Mouse (Mus musculus) thymus, adult 2 months (tissue): ENCODE measurements at regions not wholly inside any gene's neighbourhood (a gene's known extent, or its start where the extent isn't known, plus 50 kb on each side); places are given as distances from the start of the nearest gene placed in this dataset.

Experiments
- CTCF ChIP-seq: fragments of 200-500 bp; IDR thresholded peaks from 2 replicates; pipeline ENCODE4 v1.5.1; 2012; ENCODE audit warnings: mild to moderate bottlenecking, control low read depth, low read length, moderate library complexity, borderline replicate concordance; ENCODE audit not compliant: control insufficient read depth, poor library complexity, insufficient read depth; ENCODE audit errors: extremely low read depth
- POLR2A ChIP-seq: fragments of 200-500 bp; IDR thresholded peaks from 2 replicates; pipeline ENCODE4 v1.6.1; 2012; ENCODE audit warnings: mild to moderate bottlenecking, low read length, control low read depth, moderate library complexity; ENCODE audit not compliant: control insufficient read depth, poor library complexity, insufficient read depth; ENCODE audit errors: extremely low read depth

- no peak for TF ChIP-seq CTCF
- no peak for TF ChIP-seq POLR2A
Observed at GRCm38 (mm10) chr12:25492483-25493190, 395.7 kb upstream of the Id2 start.
